Mouse (Mus musculus): ENCODE measurements around the gene Dnaic2. TPM values are rescaled to one million over a fixed set of nuclear protein-coding genes. Genes with fewer than 3 reads are reported as not detected.

The Dnaic2 gene
- polyA plus RNA-seq, 1 experiment from 2014 or later, result 0.56 TPM

- no peak overlapping the region for H3K4me3 ChIP-seq (replicated peaks)
- H3K4me1 ChIP-seq, result peaks cover 8% of the 10 kb centered on the region; the same call in 1 of the 2 replicates
- no peak for ATAC-seq (replicated peaks; ENCODE audit: low FRiP score)
- H3K9me3 ChIP-seq (replicated peaks), result no peaks in the 10 kb centered on the region
- no peak overlapping the region for H3K27ac ChIP-seq
- no peaks in the 10 kb centered on the region; the same call in 1 of the 2 replicates for H3K27me3 ChIP-seq
- peaks cover 6% of the 10 kb centered on the region; the same call in 1 of the 2 replicates for H3K36me3 ChIP-seq
- no peak overlapping the region for H3K9ac ChIP-seq
- no peak overlapping the region for H3K4me2 ChIP-seq
- WGBS, result 61% methylated on average over 22 of the region's 22 CpGs
Measured at GRCm38 (mm10) chr11:114704071-114704913, 22.9 kb upstream of the Dnaic2 start.

DNA sequence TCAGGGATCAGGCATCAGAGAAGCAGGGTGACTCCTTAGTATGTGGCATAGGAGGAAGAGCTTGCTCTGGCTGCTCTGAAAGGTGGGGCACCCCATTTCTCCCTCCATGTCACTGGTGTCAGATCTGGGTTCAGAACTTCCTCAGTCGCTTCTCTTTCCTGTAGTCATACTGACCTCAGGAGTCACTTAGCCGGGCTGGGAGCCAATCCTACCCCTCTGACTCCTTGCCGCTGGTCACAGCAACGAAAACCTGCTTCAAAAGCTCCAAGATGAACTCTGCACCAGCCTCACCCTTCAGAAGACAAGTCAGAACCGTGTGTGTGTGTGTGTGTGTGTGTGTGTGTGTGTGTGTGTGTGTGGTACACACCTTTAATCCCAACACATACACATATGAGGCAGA, 20.9 kb upstream of the Dnaic2 start:
- ATAC-seq (replicated peaks; ENCODE audit: low FRiP score), result no peak
- H3K9ac ChIP-seq, result no peak overlapping the region
- H3K4me1 ChIP-seq, result peaks cover 8% of the 10 kb centered on the region; the same call in 1 of the 2 replicates
- peaks cover 6% of the 10 kb centered on the region; the same call in 1 of the 2 replicates for H3K36me3 ChIP-seq
- no peak overlapping the region for H3K4me3 ChIP-seq (replicated peaks)
- H3K27ac ChIP-seq, result no peak overlapping the region
- no peak overlapping the region for H3K4me2 ChIP-seq
- WGBS, result 79% methylated on average over 5 of the region's 5 CpGs
- no peaks in the 10 kb centered on the region for H3K9me3 ChIP-seq (replicated peaks)
- H3K27me3 ChIP-seq, result peaks cover 4% of the 10 kb centered on the region; the same call in 1 of the 2 replicates

DNA sequence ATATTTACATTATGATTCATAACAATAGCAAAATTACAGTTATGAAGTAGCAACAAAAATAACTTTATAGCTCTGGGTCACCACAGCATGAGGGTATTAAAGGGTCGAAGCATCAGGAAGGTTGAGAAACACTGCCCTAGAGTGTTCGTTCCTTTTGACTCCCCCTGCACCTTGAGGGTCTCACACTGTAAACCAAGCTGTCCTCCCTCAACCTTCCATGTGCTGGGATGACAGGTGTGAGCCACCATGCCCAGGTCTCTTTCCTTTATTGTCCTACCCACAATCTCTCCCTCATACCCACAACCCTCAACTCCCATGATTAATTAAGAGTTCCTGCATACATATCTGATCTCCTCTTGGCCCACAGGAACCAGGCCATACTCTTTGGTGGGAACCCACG, 15.8 kb upstream of the Dnaic2 start:
- peak; percentile 50; the same call in 1 of the 2 replicates for ATAC-seq (replicated peaks; ENCODE audit: low FRiP score)
- Histone ChIP-seq H3K9ac (no peak overlapping the region), H3K36me3 (peaks cover 6% of the 10 kb centered on the region; the same call in 1 of the 2 replicates), H3K27ac (no peak overlapping the region), H3K4me2 (no peak overlapping the region), H3K4me3 (replicated peaks) (no peak overlapping the region), H3K27me3 (peaks cover 4% of the 10 kb centered on the region; the same call in 1 of the 2 replicates), H3K4me1 (peaks cover 15% of the 10 kb centered on the region), H3K9me3 (replicated peaks) (no peaks in the 10 kb centered on the region)
- 50% methylated on average over 3 of the region's 3 CpGs for WGBS

GRCm38 (mm10) chr11:114711861-114712260, 15.3 kb upstream of the Dnaic2 start:
- Histone ChIP-seq H3K4me2 (no peak overlapping the region), H3K36me3 (peaks cover 6% of the 10 kb centered on the region; the same call in 1 of the 2 replicates), H3K4me1 (peaks cover 15% of the 10 kb centered on the region), H3K4me3 (replicated peaks) (no peak overlapping the region), H3K9ac (no peak overlapping the region), H3K9me3 (replicated peaks) (no peaks in the 10 kb centered on the region), H3K27me3 (peaks cover 4% of the 10 kb centered on the region; the same call in 1 of the 2 replicates), H3K27ac (no peak overlapping the region)
- WGBS, result 44% methylated on average over 12 of the region's 12 CpGs
- ATAC-seq (replicated peaks; ENCODE audit: low FRiP score), result peak; percentile 89

DNA sequence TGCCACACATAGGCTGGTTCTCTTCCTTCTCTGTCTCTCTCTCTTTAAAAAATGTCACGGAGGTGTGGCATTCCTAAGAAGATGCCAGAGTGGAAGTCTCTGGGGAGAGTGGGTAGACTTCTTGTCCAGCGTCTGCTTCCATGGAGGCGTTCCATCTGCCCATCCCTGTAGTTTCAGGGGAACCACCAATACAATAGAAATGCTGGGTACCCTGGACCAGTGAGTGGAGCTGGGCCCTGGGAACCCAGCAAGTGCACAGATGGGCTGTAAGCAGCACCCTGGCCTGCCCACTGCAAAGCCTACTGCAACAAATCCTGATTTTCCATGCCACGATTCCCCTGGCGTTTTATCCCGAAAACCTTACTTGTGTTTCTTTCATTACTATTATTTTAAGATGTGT, 12.7 kb upstream of the Dnaic2 start:
- Histone ChIP-seq H3K9ac (no peak overlapping the region), H3K4me2 (no peak overlapping the region), H3K4me3 (replicated peaks) (no peak overlapping the region), H3K4me1 (peaks cover 15% of the 10 kb centered on the region), H3K27ac (no peak overlapping the region), H3K9me3 (replicated peaks) (no peaks in the 10 kb centered on the region), H3K36me3 (no peaks in the 10 kb centered on the region), H3K27me3 (0 out of 2 replicates have a peak, but pooled peaks cover 4% of the 10 kb centered on the region)
- 76% methylated on average over 6 of the region's 6 CpGs for WGBS
- no peak for ATAC-seq (replicated peaks; ENCODE audit: low FRiP score)

GRCm38 (mm10) chr11:114715531-114715930, 11.7 kb upstream of the Dnaic2 start:
- H3K4me1 ChIP-seq, result peaks cover 15% of the 10 kb centered on the region
- H3K4me3 ChIP-seq (replicated peaks), result no peak overlapping the region
- H3K27me3 ChIP-seq, result no peaks in the 10 kb centered on the region
- H3K27ac ChIP-seq, result no peak overlapping the region
- H3K9ac ChIP-seq, result no peak overlapping the region
- H3K9me3 ChIP-seq (replicated peaks), result no peaks in the 10 kb centered on the region
- H3K36me3 ChIP-seq, result no peaks in the 10 kb centered on the region
- no peak overlapping the region for H3K4me2 ChIP-seq
- WGBS, result 56% methylated on average over 7 of the region's 7 CpGs
- no peak for ATAC-seq (replicated peaks; ENCODE audit: low FRiP score)

- ATAC-seq (replicated peaks; ENCODE audit: low FRiP score), result no peak
- Histone ChIP-seq H3K27me3 (no peaks in the 10 kb centered on the region), H3K4me3 (replicated peaks) (no peak overlapping the region), H3K36me3 (no peaks in the 10 kb centered on the region), H3K27ac (no peak overlapping the region), H3K9ac (no peak overlapping the region), H3K9me3 (replicated peaks) (no peaks in the 10 kb centered on the region), H3K4me2 (no peak overlapping the region), H3K4me1 (peaks cover 8% of the 10 kb centered on the region; the same call in 1 of the 2 replicates)
- 49% methylated on average over 10 of the region's 10 CpGs for WGBS
Measured at GRCm38 (mm10) chr11:114720535-114720934, 6.7 kb upstream of the Dnaic2 start.

DNA sequence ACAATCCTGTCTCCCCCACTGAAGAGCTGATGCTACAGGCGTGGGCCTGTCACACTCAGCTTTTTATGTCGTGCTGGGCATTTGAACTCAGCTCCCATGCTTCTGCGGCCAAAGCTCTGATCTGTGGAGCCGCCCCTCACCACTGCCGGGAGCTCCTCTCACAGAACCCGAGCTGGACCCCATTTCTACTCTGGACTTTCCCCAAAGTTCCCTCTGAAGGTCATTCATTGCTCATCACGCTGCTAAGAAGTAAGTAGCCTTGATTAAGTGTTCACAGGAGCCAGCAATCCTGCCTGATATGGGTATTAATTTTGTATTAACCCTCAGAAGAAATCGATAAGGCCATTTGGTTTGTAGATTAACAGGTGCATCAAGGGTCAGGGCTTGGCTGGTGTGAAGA, 4.8 kb upstream of the Dnaic2 start:
- no peak overlapping the region for H3K4me3 ChIP-seq (replicated peaks)
- no peak overlapping the region for H3K9ac ChIP-seq
- H3K4me2 ChIP-seq, result no peak overlapping the region
- H3K9me3 ChIP-seq (replicated peaks), result no peaks in the 10 kb centered on the region
- H3K36me3 ChIP-seq, result no peaks in the 10 kb centered on the region
- peaks cover 10% of the 10 kb centered on the region for H3K4me1 ChIP-seq
- H3K27ac ChIP-seq, result no peak overlapping the region
- H3K27me3 ChIP-seq, result 0 out of 2 replicates have a peak, but pooled peaks cover 3% of the 10 kb centered on the region
- WGBS, result 84% methylated on average over 8 of the region's 8 CpGs
- no peak for ATAC-seq (replicated peaks; ENCODE audit: low FRiP score)

DNA sequence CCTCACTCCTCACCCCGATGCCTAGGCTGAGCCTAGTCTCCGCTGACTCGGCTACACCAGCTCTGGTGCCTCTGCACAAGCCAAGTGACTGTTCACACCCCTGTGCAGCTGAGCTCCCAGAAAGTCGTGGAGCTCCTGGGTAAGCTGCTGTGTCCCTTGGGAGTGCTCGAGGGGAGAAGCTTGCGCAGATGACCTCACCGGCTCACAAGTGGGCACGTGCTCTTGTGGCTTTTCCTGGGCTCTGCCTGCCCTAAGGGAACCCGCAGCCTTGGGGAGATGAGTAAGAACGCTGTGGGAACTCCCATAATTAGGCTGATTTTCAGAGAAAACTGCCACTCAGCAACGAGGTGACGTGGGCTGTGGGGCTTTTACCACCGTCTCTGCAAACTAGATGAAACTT, 4.2 kb upstream of the Dnaic2 start:
- ATAC-seq (replicated peaks; ENCODE audit: low FRiP score), result no peak
- peaks cover 15% of the 10 kb centered on the region for H3K4me1 ChIP-seq
- H3K4me2 ChIP-seq, result no peak overlapping the region
- WGBS, result 72% methylated on average over 13 of the region's 13 CpGs
- H3K36me3 ChIP-seq, result no peaks in the 10 kb centered on the region
- no peak overlapping the region for H3K9ac ChIP-seq
- no peak overlapping the region for H3K4me3 ChIP-seq (replicated peaks)
- peaks cover 3% of the 10 kb centered on the region; the same call in 1 of the 2 replicates for H3K27me3 ChIP-seq
- no peaks in the 10 kb centered on the region for H3K9me3 ChIP-seq (replicated peaks)
- no peak overlapping the region for H3K27ac ChIP-seq

DNA sequence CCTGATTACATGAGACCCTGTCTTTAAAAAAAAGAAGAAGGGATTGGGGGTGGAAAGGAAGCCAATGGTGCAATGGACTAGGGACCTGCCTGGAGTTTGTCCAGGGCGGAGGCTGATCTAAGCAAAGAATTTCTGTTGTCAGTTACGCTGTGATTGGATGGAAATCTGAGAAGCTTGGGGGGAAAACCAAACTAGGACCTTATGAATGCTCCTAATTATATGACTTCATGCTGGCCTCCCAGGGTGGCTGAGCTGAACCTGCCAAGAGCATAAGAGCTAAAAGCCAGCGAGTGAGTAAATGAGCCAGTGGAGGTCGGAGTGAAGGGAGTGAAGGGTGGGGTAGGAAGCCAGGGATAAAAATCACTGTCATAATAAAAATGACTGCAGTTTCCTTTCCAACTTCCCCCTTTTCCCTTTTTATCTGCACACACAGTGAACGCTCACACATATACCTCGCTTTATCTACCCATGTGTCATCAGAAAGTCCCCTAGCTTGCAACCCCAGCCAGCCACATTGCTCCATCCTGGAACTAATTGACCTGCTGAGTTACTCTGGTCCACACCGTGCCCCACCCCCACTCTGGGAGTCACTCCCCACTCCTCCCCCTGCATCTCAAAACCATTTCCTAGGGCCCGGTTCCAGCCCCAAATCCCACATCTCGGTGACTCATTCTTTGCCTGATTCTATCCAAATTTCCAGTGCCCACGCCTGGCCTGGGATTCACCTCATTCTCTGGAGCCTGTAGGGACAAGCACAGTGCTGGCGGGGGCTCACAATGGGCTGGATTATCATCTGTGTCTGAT, 2.2 kb upstream of the Dnaic2 start:
- Histone ChIP-seq H3K4me1 (peaks cover 15% of the 10 kb centered on the region), H3K27ac (no peak overlapping the region), H3K9me3 (replicated peaks) (no peaks in the 10 kb centered on the region), H3K4me3 (replicated peaks) (no peak overlapping the region), H3K27me3 (peaks cover 8% of the 10 kb centered on the region; the same call in 1 of the 2 replicates), H3K9ac (no peak overlapping the region), H3K4me2 (no peak overlapping the region), H3K36me3 (no peaks in the 10 kb centered on the region)
- 47% methylated on average over 11 of the region's 11 CpGs for WGBS
- no peak for ATAC-seq (replicated peaks; ENCODE audit: low FRiP score)

- H3K27me3 ChIP-seq, result peaks cover 8% of the 10 kb centered on the region; the same call in 1 of the 2 replicates
- H3K4me2 ChIP-seq, result peak overlapping the region; percentile 58
- H3K27ac ChIP-seq, result no peak overlapping the region
- no peak overlapping the region for H3K4me3 ChIP-seq (replicated peaks)
- H3K36me3 ChIP-seq, result no peaks in the 10 kb centered on the region
- 0 out of 2 replicates have a peak, but pooled peaks have one; percentile 27 for ATAC-seq (replicated peaks; ENCODE audit: low FRiP score)
- peaks cover 15% of the 10 kb centered on the region for H3K4me1 ChIP-seq
- H3K9ac ChIP-seq, result no peak overlapping the region
- no peaks in the 10 kb centered on the region for H3K9me3 ChIP-seq (replicated peaks)
- WGBS, result 23% methylated on average over 5 of the region's 5 CpGs
Measured at GRCm38 (mm10) chr11:114727826-114728186, 598 bp downstream of the Dnaic2 start.

DNA sequence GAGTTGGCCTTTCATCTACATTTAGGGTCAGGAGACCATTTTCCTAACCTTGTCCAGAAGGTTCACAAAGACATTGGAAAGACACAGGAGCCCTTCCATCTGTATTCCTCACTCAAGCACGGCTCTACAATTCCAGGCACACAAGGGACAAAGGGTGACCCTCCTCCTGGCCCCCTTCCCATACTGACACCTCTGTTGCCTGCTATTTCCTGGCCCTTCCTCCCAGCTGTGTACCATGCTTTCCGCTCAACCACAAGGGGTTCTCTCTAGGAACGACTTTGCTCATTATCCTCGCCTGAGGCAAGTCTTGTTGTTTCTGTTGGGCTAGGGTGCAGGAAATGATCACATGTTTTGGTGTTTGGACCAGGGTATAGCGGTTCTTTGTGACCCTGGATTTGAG, 1.1 kb downstream of the Dnaic2 start:
- Histone ChIP-seq H3K4me3 (replicated peaks) (no peak overlapping the region), H3K36me3 (no peaks in the 10 kb centered on the region), H3K4me2 (no peak overlapping the region), H3K9ac (no peak overlapping the region), H3K4me1 (peaks cover 15% of the 10 kb centered on the region), H3K27me3 (peaks cover 8% of the 10 kb centered on the region; the same call in 1 of the 2 replicates), H3K9me3 (replicated peaks) (no peaks in the 10 kb centered on the region), H3K27ac (no peak overlapping the region)
- ATAC-seq (replicated peaks; ENCODE audit: low FRiP score), result no peak
- 46% methylated on average over 5 of the region's 5 CpGs for WGBS

All from kidney, embryonic 15.5 days (tissue).